Mouse (Mus musculus) olfactory bulb, adult 2 months (tissue): ENCODE measurements around the gene Rtp4.

ENCODE experiments used
- CTCF ChIP-seq: fragments of 200-500 bp; IDR thresholded peaks from 2 replicates; pipeline ENCODE4 v1.5.1; 2012; ENCODE audit warnings: low read depth, mild to moderate bottlenecking, low read length, moderate library complexity; ENCODE audit not compliant: insufficient read depth
- POLR2A ChIP-seq: fragments of 200-500 bp; IDR thresholded peaks from 2 replicates; pipeline ENCODE4 v1.6.1; 2012; ENCODE audit warnings: mild to moderate bottlenecking, low read depth, low read length, moderate library complexity; ENCODE audit not compliant: insufficient read depth

- TF ChIP-seq POLR2A (no peak), CTCF (no peak)
Observed at GRCm38 (mm10) chr16:23471551-23471950, 48.5 kb upstream of the Rtp4 start.
